Mouse (Mus musculus): ENCODE measurements around the gene Mei1.

Gene Mei1

DNA sequence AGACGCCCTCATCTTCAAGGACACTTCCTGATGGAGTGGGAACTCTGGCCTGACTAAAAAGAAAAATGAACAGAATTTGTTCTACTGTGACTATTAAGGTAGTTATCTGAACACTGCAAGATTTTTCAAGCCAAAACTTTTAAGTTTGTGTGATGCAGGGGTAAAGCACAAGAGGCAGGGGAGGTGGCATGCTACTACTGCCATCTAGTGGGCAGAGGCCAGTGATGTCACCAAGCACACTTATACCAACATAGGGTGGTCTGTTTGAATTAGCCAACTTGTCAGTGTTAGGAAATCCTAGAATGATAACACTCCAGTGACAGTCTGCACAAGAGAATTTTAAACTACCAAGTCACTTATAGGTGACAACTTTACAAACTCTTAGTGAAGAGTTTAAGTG, 29.1 kb upstream of the Mei1 start:
- no peak overlapping the region for H3K4me3 ChIP-seq (replicated peaks; ENCODE audit: low read length)
- TF ChIP-seq CTCF (conservative IDR thresholded peaks at IDR 0.05; ENCODE audit: low read length) (peak; percentile 81), NANOG (IDR thresholded peaks at IDR 0.05; ENCODE audit: borderline replicate concordance, low read length) (no peak)
- H3K27me3 ChIP-seq (ENCODE audit: insufficient read depth, low read length): no peaks in the 10 kb centered on the region

DNA sequence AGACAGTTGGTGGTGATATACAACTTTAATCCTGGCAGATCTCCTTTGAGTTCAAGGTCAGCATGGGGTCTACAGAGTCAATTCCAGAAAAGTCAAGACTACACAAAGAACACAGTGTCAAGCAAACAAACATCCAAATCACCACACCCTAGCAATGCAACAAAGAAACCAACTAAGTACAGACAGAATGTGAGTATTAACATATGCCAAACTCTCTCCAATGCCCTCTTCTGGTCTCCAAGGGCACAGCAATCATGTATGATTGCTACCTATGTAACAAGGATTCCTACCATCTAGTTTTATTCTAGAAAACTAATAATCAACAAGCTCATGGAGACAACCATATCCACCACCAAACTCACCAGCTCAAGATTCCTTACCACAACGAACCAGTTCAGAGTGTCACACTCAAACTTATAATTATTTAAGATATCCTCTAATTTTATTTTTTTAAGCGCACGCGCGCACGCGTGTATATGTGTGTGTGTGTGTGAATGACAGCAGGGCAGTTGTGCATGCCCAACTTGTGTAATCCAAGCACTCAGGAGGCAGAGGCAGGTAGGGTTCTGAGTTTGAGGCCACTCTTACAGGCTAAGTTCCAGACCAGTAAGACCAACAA, 25.5 kb upstream of the Mei1 start:
- peaks cover 58% of the 10 kb centered on the region for H3K36me3 ChIP-seq (ENCODE audit: insufficient read depth, low read length)
- no peaks in the 10 kb centered on the region for H3K9me3 ChIP-seq (ENCODE audit: low read length)
- peak overlapping the region; percentile 14; the same call in 1 of the 2 replicates for H3K4me3 ChIP-seq (replicated peaks; ENCODE audit: low read length)
- TF ChIP-seq CTCF (conservative IDR thresholded peaks at IDR 0.05; ENCODE audit: low read length) (peak; percentile 35), NANOG (IDR thresholded peaks at IDR 0.05; ENCODE audit: borderline replicate concordance, low read length) (no peak)
- no peaks in the 10 kb centered on the region for H3K27me3 ChIP-seq (ENCODE audit: insufficient read depth, low read length)
- H3K4me1 ChIP-seq (replicated peaks; ENCODE audit: low read depth, low read length): peaks cover 61% of the 10 kb centered on the region

More for the DNA sequence above, 29.1 kb upstream of the Mei1 start:
- Histone ChIP-seq H3K4me1 (replicated peaks; ENCODE audit: low read depth, low read length) (peaks cover 65% of the 10 kb centered on the region), H3K9me3 (ENCODE audit: low read length) (no peaks in the 10 kb centered on the region), H3K36me3 (ENCODE audit: insufficient read depth, low read length) (peaks cover 87% of the 10 kb centered on the region)

DNA sequence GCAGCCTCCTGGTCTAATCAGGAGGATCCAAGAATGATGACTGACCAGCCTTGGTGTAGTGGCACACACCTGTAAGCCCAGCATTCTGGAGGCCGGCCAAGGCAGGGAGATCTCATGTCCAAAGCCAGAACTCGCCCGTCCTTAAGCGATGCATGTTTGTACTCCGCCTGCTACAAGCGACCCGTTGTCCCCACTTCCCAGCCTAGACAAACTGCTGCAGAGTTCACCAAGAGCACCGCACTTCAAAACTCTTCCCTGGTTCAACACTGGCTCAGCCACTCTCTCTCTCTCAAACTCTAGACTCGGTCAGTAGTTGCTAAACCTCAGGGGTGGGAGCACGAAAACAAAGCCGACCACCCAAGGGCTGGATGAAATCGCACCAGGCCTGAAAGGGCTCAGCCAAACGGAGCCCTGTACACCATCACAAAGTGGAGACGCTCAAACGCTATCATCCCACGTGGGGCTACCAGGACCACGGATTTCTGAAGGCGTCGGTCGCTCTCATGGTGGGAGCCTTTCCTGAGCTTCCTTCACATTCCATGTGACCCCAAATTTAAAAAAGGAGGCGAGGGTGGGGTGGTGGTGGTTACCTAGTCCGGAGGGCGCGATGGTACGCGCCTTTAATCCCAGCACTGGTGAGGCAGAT, 23.4 kb upstream of the Mei1 start:
- H3K27me3 ChIP-seq (ENCODE audit: insufficient read depth, low read length): no peaks in the 10 kb centered on the region
- peaks cover 45% of the 10 kb centered on the region for H3K4me1 ChIP-seq (replicated peaks; ENCODE audit: low read depth, low read length)
- no peak for TF ChIP-seq POU5F1 (IDR thresholded peaks at IDR 0.05; ENCODE audit: borderline replicate concordance, low read length)
- TF ChIP-seq NANOG (IDR thresholded peaks at IDR 0.05; ENCODE audit: borderline replicate concordance, low read length): no peak
- no peak for TF ChIP-seq CTCF (conservative IDR thresholded peaks at IDR 0.05; ENCODE audit: low read length)
- H3K36me3 ChIP-seq (ENCODE audit: insufficient read depth, low read length): peaks cover 39% of the 10 kb centered on the region
- no peaks in the 10 kb centered on the region for H3K9me3 ChIP-seq (ENCODE audit: low read length)
- peak overlapping the region; percentile 100 for H3K4me3 ChIP-seq (replicated peaks; ENCODE audit: low read length)

GRCm38 (mm10) chr15:82047080-82047883, 22.5 kb upstream of the Mei1 start, which contains the start of gene Snu13:
TSS of gene Snu13 (minus strand) at chr15:82047598.
- no peak for TF ChIP-seq POU5F1 (IDR thresholded peaks at IDR 0.05; ENCODE audit: borderline replicate concordance, low read length)
- TF ChIP-seq CTCF (conservative IDR thresholded peaks at IDR 0.05; ENCODE audit: low read length): no peak
- TF ChIP-seq NANOG (IDR thresholded peaks at IDR 0.05; ENCODE audit: borderline replicate concordance, low read length): no peak
- Histone ChIP-seq H3K9me3 (ENCODE audit: low read length) (no peaks in the 10 kb centered on the region), H3K36me3 (ENCODE audit: insufficient read depth, low read length) (peaks cover 36% of the 10 kb centered on the region), H3K4me1 (replicated peaks; ENCODE audit: low read depth, low read length) (peaks cover 44% of the 10 kb centered on the region), H3K27me3 (ENCODE audit: insufficient read depth, low read length) (peaks cover under 1% of the 10 kb centered on the region; the same call in 1 of the 2 replicates), H3K4me3 (replicated peaks; ENCODE audit: low read length) (peak within 1 kb of the TSS; percentile 100)

DNA sequence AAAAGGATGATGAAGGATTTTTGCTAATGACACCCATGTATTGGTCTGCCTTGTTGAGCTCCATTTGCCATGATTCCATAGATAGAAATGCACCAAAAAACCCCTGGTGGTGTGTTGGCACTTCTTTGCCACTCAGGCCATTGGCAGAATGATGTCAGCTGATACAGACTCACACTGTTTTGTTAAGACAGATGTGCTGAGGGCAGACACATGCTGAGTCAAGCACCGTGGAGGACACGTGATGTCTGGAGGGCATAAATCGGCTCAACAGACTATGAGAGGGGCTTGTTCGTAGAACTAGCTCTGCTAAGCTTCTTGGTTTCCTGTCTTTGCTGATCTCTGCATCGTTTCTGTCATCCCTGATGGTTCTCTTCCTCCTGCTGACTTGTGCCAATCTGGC, 17.3 kb upstream of the Mei1 start:
- TF ChIP-seq POU5F1 (IDR thresholded peaks at IDR 0.05; ENCODE audit: borderline replicate concordance, low read length): no peak
- TF ChIP-seq NANOG (IDR thresholded peaks at IDR 0.05; ENCODE audit: borderline replicate concordance, low read length): no peak
- no peak for TF ChIP-seq CTCF (conservative IDR thresholded peaks at IDR 0.05; ENCODE audit: low read length)
- Histone ChIP-seq H3K4me3 (replicated peaks; ENCODE audit: low read length) (no peak overlapping the region), H3K9me3 (ENCODE audit: low read length) (no peaks in the 10 kb centered on the region), H3K36me3 (ENCODE audit: insufficient read depth, low read length) (no peaks in the 10 kb centered on the region), H3K4me1 (replicated peaks; ENCODE audit: low read depth, low read length) (peaks cover 6% of the 10 kb centered on the region), H3K27me3 (ENCODE audit: insufficient read depth, low read length) (peaks cover 19% of the 10 kb centered on the region)

DNA sequence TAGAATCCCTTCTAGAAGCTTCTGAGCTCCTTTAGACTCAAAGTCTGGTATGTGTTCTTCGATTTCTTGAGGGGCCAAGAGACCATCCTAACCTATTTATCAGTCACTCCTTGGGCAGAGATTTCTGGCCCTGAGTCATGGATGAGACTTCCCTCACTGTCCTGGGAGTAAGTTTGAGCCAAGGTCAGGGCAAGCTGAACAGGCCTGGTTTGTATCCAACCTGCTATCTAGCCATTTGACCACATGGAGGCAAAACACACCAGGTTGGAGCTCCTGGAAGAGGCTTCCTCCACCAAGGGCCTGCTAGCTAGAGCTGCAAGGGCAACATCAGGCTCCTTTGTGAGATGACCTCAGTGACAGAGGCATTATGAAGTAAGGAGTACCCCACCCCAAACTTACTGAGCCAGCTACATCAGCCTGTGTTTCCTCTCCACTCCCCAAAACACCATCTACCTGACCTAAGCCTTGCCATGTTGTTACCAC, 11.0 kb upstream of the Mei1 start, which contains the start of gene 4930407I10Rik:
Gene 4930407I10Rik, plus strand, starts transcription at position 433 of the 483 bp plus-strand sequence.
- no peaks in the 10 kb centered on the region for H3K36me3 ChIP-seq (ENCODE audit: insufficient read depth, low read length)
- H3K4me3 ChIP-seq (replicated peaks; ENCODE audit: low read length): no peak within 1 kb of the TSS
- H3K27me3 ChIP-seq (ENCODE audit: insufficient read depth, low read length): peaks cover 53% of the 10 kb centered on the region
- no peaks in the 10 kb centered on the region for H3K9me3 ChIP-seq (ENCODE audit: low read length)
- H3K4me1 ChIP-seq (replicated peaks; ENCODE audit: low read depth, low read length): no peaks in the 10 kb centered on the region
- no peak for TF ChIP-seq NANOG (IDR thresholded peaks at IDR 0.05; ENCODE audit: borderline replicate concordance, low read length)

- Histone ChIP-seq H3K9me3 (ENCODE audit: low read length) (no peaks in the 10 kb centered on the region), H3K4me3 (replicated peaks; ENCODE audit: low read length) (no peak overlapping the region), H3K36me3 (ENCODE audit: insufficient read depth, low read length) (no peaks in the 10 kb centered on the region), H3K4me1 (replicated peaks; ENCODE audit: low read depth, low read length) (peaks cover 13% of the 10 kb centered on the region), H3K27me3 (ENCODE audit: insufficient read depth, low read length) (peaks cover 96% of the 10 kb centered on the region)
- TF ChIP-seq NANOG (IDR thresholded peaks at IDR 0.05; ENCODE audit: borderline replicate concordance, low read length) (no peak), POU5F1 (IDR thresholded peaks at IDR 0.05; ENCODE audit: borderline replicate concordance, low read length) (no peak), CTCF (conservative IDR thresholded peaks at IDR 0.05; ENCODE audit: low read length) (no peak)
These were observed 5.9 kb upstream of the Mei1 start for GRCm38 (mm10) chr15:82063909-82064308.

GRCm38 (mm10) chr15:82065511-82065910, 4.3 kb upstream of the Mei1 start:
- no peaks in the 10 kb centered on the region for H3K36me3 ChIP-seq (ENCODE audit: insufficient read depth, low read length)
- no peak for TF ChIP-seq NANOG (IDR thresholded peaks at IDR 0.05; ENCODE audit: borderline replicate concordance, low read length)
- peak; percentile 81 for TF ChIP-seq CTCF (conservative IDR thresholded peaks at IDR 0.05; ENCODE audit: low read length)
- no peak for TF ChIP-seq POU5F1 (IDR thresholded peaks at IDR 0.05; ENCODE audit: borderline replicate concordance, low read length)
- peaks cover 98% of the 10 kb centered on the region for H3K27me3 ChIP-seq (ENCODE audit: insufficient read depth, low read length)
- H3K9me3 ChIP-seq (ENCODE audit: low read length): peaks cover 7% of the 10 kb centered on the region; the same call in 1 of the 2 replicates
- H3K4me3 ChIP-seq (replicated peaks; ENCODE audit: low read length): no peak overlapping the region
- peaks cover 19% of the 10 kb centered on the region for H3K4me1 ChIP-seq (replicated peaks; ENCODE audit: low read depth, low read length)

All from E14TG2a.4 (cell line).